Mouse (Mus musculus) stomach, embryonic 16.5 days (tissue): ENCODE data around the gene Plekha7. TPM values are rescaled to one million over a fixed set of nuclear protein-coding genes. Genes with fewer than 3 reads are reported as not detected.

ENCODE experiments used
- ATAC-seq: fragments of 200-750 bp; cut with Nextera tagmentation; 2 replicates; pipeline ENCODE4 v1.8.0; 2017; ENCODE audit warnings: moderate number of reproducible peaks, moderate TSS enrichment; ENCODE audit not compliant: insufficient read depth, low FRiP score
- H3K27ac ChIP-seq: fragments of 300-500 bp; sonication (generic); 2 replicates; pipeline ENCODE4 v1.5.1; 2014; ENCODE audit warnings: low read length
- H3K27me3 ChIP-seq: fragments of 300-500 bp; sonication (generic); 2 replicates; pipeline ENCODE4 v1.6.1; 2014; ENCODE audit warnings: low read length, control low read depth, mixed read lengths; ENCODE audit not compliant: control insufficient read depth, insufficient read depth
- H3K36me3 ChIP-seq: fragments of 300-500 bp; sonication (generic); 2 replicates; pipeline ENCODE4 v1.6.1; 2014; ENCODE audit warnings: low read length; ENCODE audit not compliant: control insufficient read depth, insufficient read depth
- H3K4me1 ChIP-seq: fragments of 300-500 bp; sonication (generic); 2 replicates; pipeline ENCODE4 v1.6.1; 2014; ENCODE audit warnings: low read length, control low read depth, mixed read lengths; ENCODE audit not compliant: control insufficient read depth, insufficient read depth
- H3K4me2 ChIP-seq: fragments of 300-500 bp; sonication (generic); 2 replicates; pipeline ENCODE4 v1.6.1; 2014; ENCODE audit warnings: low read depth, low read length, mixed read lengths
- H3K4me3 ChIP-seq: fragments of 300-500 bp; sonication (generic); replicated peaks from 2 replicates; pipeline ENCODE4 v1.5.1; 2014; ENCODE audit warnings: mild to moderate bottlenecking, low read length
- H3K9ac ChIP-seq: fragments of 300-500 bp; sonication (generic); 2 replicates; pipeline ENCODE4 v1.6.1; 2014; ENCODE audit warnings: low read length
- H3K9me3 ChIP-seq: fragments of 300-500 bp; sonication (generic); replicated peaks from 2 replicates; pipeline ENCODE4 v1.6.1; 2016; ENCODE audit warnings: low read length, control low read depth; ENCODE audit not compliant: control insufficient read depth
- WGBS: fragments of 180-500 bp; shearing (Covaris S2); extraction: QIAGEN DNeasy Blood & Tissue Kit; methylation state at CpG from one replicate; pipeline ENCODE4 v1.1.7; 2014; 5-methylcytosine and 5-hydroxymethylcytosine counted together
- polyA plus RNA-seq: library from polyadenylated mRNA; unstranded; fragments of >200 nt; fragmentation: Nextera tagmentation; extraction: Ambion mirVana; gene quantifications from 2 replicates; pipeline ENCODE4 v1.2.1, GENCODE M21; 2015

The Plekha7 gene
- polyA plus RNA-seq, 1 experiment from 2014 or later: 19.9 TPM

- WGBS: 70% methylated on average over 11 of the region's 11 CpGs
- Histone ChIP-seq H3K9me3 (0 out of 2 replicates have a peak, but pooled peaks cover 3% of the 10 kb centered on the region), H3K36me3 (no peaks in the 10 kb centered on the region), H3K9ac (peak overlapping the region; percentile 33; the same call in 1 of the 2 replicates), H3K27ac (no peak overlapping the region), H3K4me2 (no peak overlapping the region), H3K4me1 (no peaks in the 10 kb centered on the region), H3K4me3 (no peak overlapping the region), H3K27me3 (no peaks in the 10 kb centered on the region)
- ATAC-seq: no peak
Measured at GRCm38 (mm10) chr7:116121202-116121601, 187.0 kb downstream of the Plekha7 start.

DNA sequence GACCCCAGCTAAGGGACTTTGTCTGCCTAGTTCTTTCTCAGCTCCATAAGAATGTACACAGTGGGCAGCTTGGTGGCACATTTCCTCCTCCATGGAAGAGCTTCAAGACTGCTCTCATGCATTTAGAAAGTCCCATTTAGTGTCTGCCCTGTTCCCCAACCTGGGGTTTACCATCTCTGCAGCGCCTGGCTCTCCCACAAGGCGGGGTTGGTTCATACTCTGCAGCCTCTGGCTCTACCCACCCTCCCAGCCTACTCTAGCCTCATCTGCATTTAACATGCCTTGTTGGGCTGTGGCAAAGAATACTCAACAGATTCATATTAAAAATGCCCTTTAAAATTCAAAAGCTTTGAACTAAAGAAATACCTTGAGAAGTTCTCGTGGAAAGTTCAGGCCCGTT, 187.4 kb downstream of the Plekha7 start:
- 70% methylated on average over 4 of the region's 4 CpGs for WGBS
- no peaks in the 10 kb centered on the region for H3K36me3 ChIP-seq
- no peak overlapping the region for H3K4me3 ChIP-seq
- no peaks in the 10 kb centered on the region for H3K4me1 ChIP-seq
- H3K4me2 ChIP-seq: no peak overlapping the region
- H3K27me3 ChIP-seq: no peaks in the 10 kb centered on the region
- H3K27ac ChIP-seq: no peak overlapping the region
- H3K9me3 ChIP-seq: 0 out of 2 replicates have a peak, but pooled peaks cover 3% of the 10 kb centered on the region
- no peak overlapping the region for H3K9ac ChIP-seq
- no peak for ATAC-seq

DNA sequence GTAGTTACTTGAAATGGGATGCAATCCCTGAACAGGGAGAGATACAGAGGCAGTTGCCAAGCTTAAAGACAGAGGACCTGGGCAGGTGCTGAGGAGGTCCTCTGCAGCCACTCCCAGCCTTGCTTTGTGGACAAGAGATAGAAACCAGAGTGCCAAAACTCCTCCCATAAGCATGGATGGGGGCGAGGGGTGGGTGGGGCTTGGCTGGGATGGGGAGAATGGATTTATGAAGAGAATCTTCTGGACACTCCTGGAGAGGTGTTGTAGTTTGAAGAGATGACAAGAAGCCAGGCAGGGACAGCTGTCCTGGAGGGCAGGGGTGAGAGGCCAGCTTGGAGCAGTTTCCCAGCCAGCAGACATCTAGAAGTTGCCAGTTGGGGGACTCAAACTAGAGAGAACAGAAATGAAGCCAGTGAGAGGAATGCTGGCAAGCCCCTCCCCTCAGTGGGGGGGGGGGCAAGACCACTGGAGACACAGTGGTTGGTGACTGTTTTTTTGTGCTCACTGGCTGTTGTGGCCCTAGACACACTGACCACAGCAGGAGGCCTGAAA, 188.8 kb downstream of the Plekha7 start:
- no peak for ATAC-seq
- H3K4me3 ChIP-seq: no peak overlapping the region
- no peak overlapping the region for H3K4me2 ChIP-seq
- no peaks in the 10 kb centered on the region for H3K36me3 ChIP-seq
- H3K9ac ChIP-seq: no peak overlapping the region
- H3K9me3 ChIP-seq: 0 out of 2 replicates have a peak, but pooled peaks cover 3% of the 10 kb centered on the region
- H3K4me1 ChIP-seq: no peaks in the 10 kb centered on the region
- H3K27ac ChIP-seq: no peak overlapping the region
- H3K27me3 ChIP-seq: no peaks in the 10 kb centered on the region
- WGBS: 69% methylated on average over 1 of the region's 1 CpGs

- ATAC-seq: no peak
- no peaks in the 10 kb centered on the region for H3K36me3 ChIP-seq
Measured at GRCm38 (mm10) chr7:116115991-116116390, 192.2 kb downstream of the Plekha7 start.

GRCm38 (mm10) chr7:116115216-116115930, 192.8 kb downstream of the Plekha7 start:
- Histone ChIP-seq H3K36me3 (no peaks in the 10 kb centered on the region), H3K9ac (no peak overlapping the region), H3K4me3 (no peak overlapping the region), H3K4me1 (no peaks in the 10 kb centered on the region), H3K4me2 (no peak overlapping the region), H3K9me3 (0 out of 2 replicates have a peak, but pooled peaks cover 3% of the 10 kb centered on the region), H3K27ac (no peak overlapping the region), H3K27me3 (no peaks in the 10 kb centered on the region)
- WGBS: 72% methylated on average over 12 of the region's 12 CpGs
- no peak for ATAC-seq

More at GRCm38 (mm10) chr7:116115991-116116390, 192.2 kb downstream of the Plekha7 start:
- Histone ChIP-seq H3K4me2 (no peak overlapping the region), H3K27me3 (no peaks in the 10 kb centered on the region), H3K9ac (no peak overlapping the region), H3K4me1 (no peaks in the 10 kb centered on the region), H3K27ac (no peak overlapping the region), H3K4me3 (no peak overlapping the region), H3K9me3 (0 out of 2 replicates have a peak, but pooled peaks cover 3% of the 10 kb centered on the region)
- WGBS: 82% methylated on average over 2 of the region's 2 CpGs

DNA sequence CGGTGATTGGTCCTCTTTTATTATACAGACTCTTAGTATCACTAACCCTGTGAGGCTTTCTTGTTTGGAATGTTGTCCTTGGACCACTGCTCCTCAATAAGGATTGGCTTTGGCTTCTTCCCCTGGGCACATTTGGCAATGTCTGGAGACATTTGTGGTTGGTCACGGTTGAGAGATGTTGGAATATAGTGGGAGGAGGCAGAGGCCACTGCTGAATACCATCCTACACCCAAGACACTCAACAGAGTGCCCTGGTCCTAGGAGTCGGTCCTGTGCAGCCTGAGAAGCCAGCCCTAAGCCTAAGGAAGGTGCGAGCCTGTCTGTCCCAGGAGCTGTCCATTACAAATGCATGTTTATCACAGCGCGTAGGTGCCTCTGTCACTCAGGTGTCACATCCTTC, 196.6 kb downstream of the Plekha7 start:
- WGBS: 84% methylated on average over 6 of the region's 6 CpGs
- ATAC-seq: no peak

GRCm38 (mm10) chr7:116110661-116111060, 197.5 kb downstream of the Plekha7 start:
- ATAC-seq: no peak

More for the DNA sequence above, 196.6 kb downstream of the Plekha7 start:
- H3K9ac ChIP-seq: no peak overlapping the region
- H3K27me3 ChIP-seq: no peaks in the 10 kb centered on the region
- no peak overlapping the region for H3K4me2 ChIP-seq
- no peaks in the 10 kb centered on the region for H3K4me1 ChIP-seq
- no peak overlapping the region for H3K4me3 ChIP-seq
- H3K9me3 ChIP-seq: no peaks in the 10 kb centered on the region
- H3K27ac ChIP-seq: no peak overlapping the region
- H3K36me3 ChIP-seq: no peaks in the 10 kb centered on the region; the same call in 1 of the 2 replicates

DNA sequence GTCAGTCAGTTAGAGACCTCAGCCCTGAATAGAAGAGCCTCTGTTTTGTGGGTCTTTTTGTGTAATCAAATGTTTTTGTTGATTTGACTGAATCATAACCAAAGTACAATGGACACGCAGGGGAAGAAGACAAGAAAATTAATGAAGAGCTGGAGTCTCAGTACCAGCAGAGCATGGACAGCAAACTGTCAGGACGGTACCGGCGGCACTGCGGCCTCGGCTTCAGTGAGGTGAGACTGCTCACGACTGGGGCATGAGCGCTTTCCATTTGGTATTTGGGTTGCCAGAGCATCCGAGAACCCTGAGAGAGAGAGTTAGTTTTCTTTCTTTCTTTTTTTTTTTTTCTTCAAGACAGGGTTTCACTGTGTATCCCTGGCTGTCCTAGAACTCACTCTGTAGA, 205.1 kb downstream of the Plekha7 start:
- Histone ChIP-seq H3K4me3 (no peak overlapping the region), H3K4me1 (no peaks in the 10 kb centered on the region), H3K27ac (no peak overlapping the region), H3K9me3 (no peaks in the 10 kb centered on the region), H3K4me2 (no peak overlapping the region), H3K27me3 (no peaks in the 10 kb centered on the region), H3K36me3 (peaks cover 16% of the 10 kb centered on the region), H3K9ac (no peak overlapping the region)
- ATAC-seq: no peak
- 98% methylated on average over 9 of the region's 9 CpGs for WGBS

More at GRCm38 (mm10) chr7:116110661-116111060, 197.5 kb downstream of the Plekha7 start:
- no peak overlapping the region for H3K4me2 ChIP-seq
- no peaks in the 10 kb centered on the region for H3K9me3 ChIP-seq
- 61% methylated on average over 3 of the region's 3 CpGs for WGBS
- no peak overlapping the region for H3K9ac ChIP-seq
- no peaks in the 10 kb centered on the region; the same call in 1 of the 2 replicates for H3K36me3 ChIP-seq
- no peaks in the 10 kb centered on the region for H3K27me3 ChIP-seq
- H3K27ac ChIP-seq: no peak overlapping the region
- no peak overlapping the region for H3K4me3 ChIP-seq
- H3K4me1 ChIP-seq: no peaks in the 10 kb centered on the region

GRCm38 (mm10) chr7:116099952-116100528, 208.1 kb downstream of the Plekha7 start:
- Histone ChIP-seq H3K4me3 (no peak overlapping the region), H3K9ac (no peak overlapping the region), H3K27ac (no peak overlapping the region), H3K4me2 (no peak overlapping the region), H3K27me3 (no peaks in the 10 kb centered on the region), H3K4me1 (0 out of 2 replicates have a peak, but pooled peaks cover 2% of the 10 kb centered on the region), H3K9me3 (no peaks in the 10 kb centered on the region), H3K36me3 (peaks cover 12% of the 10 kb centered on the region)
- 77% methylated on average over 7 of the region's 7 CpGs for WGBS
- ATAC-seq: peak; percentile 40; the same call in 1 of the 2 replicates
